Mouse (Mus musculus) ES-E14 (cell line): ENCODE measurements around the gene Zfp219. TPM values are rescaled to one million over a fixed set of nuclear protein-coding genes. Genes with fewer than 3 reads are reported as not detected.

Source experiments
- DNase-seq: peaks from one replicate; pipeline ENCODE4 v3.0.0-alpha.2; 2013; ENCODE audit warnings: low read depth, low spot score
- H3K27ac ChIP-seq: 2 replicates; pipeline ENCODE4 v1.5.1; 2012; ENCODE audit warnings: low read depth, mild to moderate bottlenecking, low read length, moderate library complexity, mixed read lengths; ENCODE audit not compliant: poor library complexity, insufficient read depth, severe bottlenecking
- H3K36me3 ChIP-seq: 2 replicates; pipeline ENCODE4 v1.6.1; 2012; ENCODE audit warnings: mild to moderate bottlenecking, low read length, moderate library complexity, mixed read lengths; ENCODE audit not compliant: control insufficient read depth, poor library complexity, insufficient read depth, severe bottlenecking
- H3K4me1 ChIP-seq, 2 experiments: fragments of 150-350 bp in 1 of 2; sonication (generic) in 1 of 2; 2 replicates each; pipeline ENCODE4 v1.6.1; 2012; ENCODE audit warnings: low read length in 2 of 2, mild to moderate bottlenecking in 1 of 2, mixed read lengths in 1 of 2; ENCODE audit not compliant: control insufficient read depth in 2 of 2, insufficient read depth in 2 of 2, poor library complexity in 1 of 2
- H3K4me3 ChIP-seq, 2 experiments: fragments of 150-350 bp in 1 of 2; sonication (generic) in 1 of 2; 2 replicates each; pipeline ENCODE4 v1.5.1; 2012; ENCODE audit warnings: low read length in 2 of 2, low read depth in 1 of 2, mild to moderate bottlenecking in 1 of 2, mixed read lengths in 1 of 2; ENCODE audit not compliant: insufficient read depth in 1 of 2, poor library complexity in 1 of 2, severe bottlenecking in 1 of 2
- H3K9ac ChIP-seq: 2 replicates; pipeline ENCODE4 v1.6.1; 2012; ENCODE audit warnings: low read depth, mild to moderate bottlenecking, low read length, mixed read lengths; ENCODE audit not compliant: poor library complexity, insufficient read depth, severe bottlenecking
- H3K9me3 ChIP-seq: fragments of 150-350 bp; sonication (generic); 2 replicates; pipeline ENCODE4 v1.6.1; 2012; ENCODE audit warnings: low read depth, mild to moderate bottlenecking, low read length; ENCODE audit not compliant: control insufficient read depth, insufficient read depth
- CHD2 ChIP-seq: IDR thresholded peaks from 2 replicates; pipeline ENCODE4 v1.6.1; 2014; ENCODE audit warnings: mild to moderate bottlenecking, low read depth, low read length, inconsistent platforms
- HCFC1 ChIP-seq: IDR thresholded peaks from 2 replicates; pipeline ENCODE4 v1.6.1; 2012; ENCODE audit warnings: low read length, inconsistent platforms, borderline replicate concordance; ENCODE audit not compliant: insufficient read depth
- MAFK ChIP-seq: IDR thresholded peaks from 2 replicates; pipeline ENCODE4 v1.6.1; 2014; ENCODE audit warnings: mild to moderate bottlenecking, low read depth, low read length, inconsistent platforms; ENCODE audit not compliant: insufficient read depth
- ZC3H11A ChIP-seq: IDR thresholded peaks from 2 replicates; pipeline ENCODE4 v1.6.1; 2012; ENCODE audit warnings: low read depth, mild to moderate bottlenecking, inconsistent platforms, low read length, borderline replicate concordance
- ZNF384 ChIP-seq: IDR thresholded peaks from 2 replicates; pipeline ENCODE4 v1.6.1; 2012; ENCODE audit warnings: low read depth, low read length, inconsistent platforms
- in situ Hi-C, 2 experiments: fragments of 600-800 bp; cut with MboI; formaldehyde crosslinking; loops; one replicate each; pipeline ENCODE4 v1.15.1; 2025; ENCODE audit warnings: low sequenced_read_pairs in 2 of 2, inconsistent platforms in 1 of 2; ENCODE audit not compliant: unreplicated experiment in 2 of 2
- total RNA-seq: library from RNA; depleted of rRNA; stranded (reverse); fragments of 300-350 nt; gene quantifications from 2 replicates; pipeline ENCODE4 v1.2.3, GENCODE M21; 2012

Zfp219 gene
- total RNA-seq, 1 experiment: 59.5 TPM

- Histone ChIP-seq H3K9ac (peak overlapping the region; percentile 92), H3K9me3 (no peaks in the 10 kb centered on the region), H3K4me1 (peaks cover 3 to 13% of the 10 kb centered on the region in 2 experiments; a peak in 2 of 4 replicates), H3K27ac (peak overlapping the region; percentile 99), H3K36me3 (no peaks in the 10 kb centered on the region), H3K4me3 (peak overlapping the region; percentile 71)
- TF ChIP-seq MAFK: no peak
- no peak for TF ChIP-seq ZNF384
- TF ChIP-seq CHD2: no peak; the same call in 1 of the 2 replicates
- DNase-seq: peak; percentile 95
- in situ Hi-C loops: loop anchor here in 1 of 2 experiments (25.0 kb wide), 1 partner anchor 111 kb away; the partner anchor contains the start of genes Ndrg2, Rnase13 and Tppp2
Measured at GRCm38 (mm10) chr14:52022709-52023459, 2.4 kb upstream of the Zfp219 start.

- Histone ChIP-seq H3K36me3 (no peaks in the 10 kb centered on the region), H3K9ac (peak overlapping the region; percentile 66), H3K4me3 (peak overlapping the region; percentile 49 to 71), H3K9me3 (no peaks in the 10 kb centered on the region), H3K4me1 (peaks cover 3 to 13% of the 10 kb centered on the region in 2 experiments; a peak in 2 of 4 replicates), H3K27ac (peak overlapping the region; percentile 99)
- no peak for DNase-seq
- 0 out of 2 replicates have a peak, but pooled peaks have one; percentile 2 for TF ChIP-seq MAFK
- TF ChIP-seq CHD2: peak; percentile 36; the same call in 1 of the 2 replicates
- TF ChIP-seq ZC3H11A: no peak
- in situ Hi-C loops: loop anchor here in 1 of 2 experiments (25.0 kb wide), 1 partner anchor 110 kb away; the partner anchor contains the start of genes Ndrg2, Rnase13 and Tppp2
Measured at GRCm38 (mm10) chr14:52022244-52022708, 1.7 kb upstream of the Zfp219 start.

DNA sequence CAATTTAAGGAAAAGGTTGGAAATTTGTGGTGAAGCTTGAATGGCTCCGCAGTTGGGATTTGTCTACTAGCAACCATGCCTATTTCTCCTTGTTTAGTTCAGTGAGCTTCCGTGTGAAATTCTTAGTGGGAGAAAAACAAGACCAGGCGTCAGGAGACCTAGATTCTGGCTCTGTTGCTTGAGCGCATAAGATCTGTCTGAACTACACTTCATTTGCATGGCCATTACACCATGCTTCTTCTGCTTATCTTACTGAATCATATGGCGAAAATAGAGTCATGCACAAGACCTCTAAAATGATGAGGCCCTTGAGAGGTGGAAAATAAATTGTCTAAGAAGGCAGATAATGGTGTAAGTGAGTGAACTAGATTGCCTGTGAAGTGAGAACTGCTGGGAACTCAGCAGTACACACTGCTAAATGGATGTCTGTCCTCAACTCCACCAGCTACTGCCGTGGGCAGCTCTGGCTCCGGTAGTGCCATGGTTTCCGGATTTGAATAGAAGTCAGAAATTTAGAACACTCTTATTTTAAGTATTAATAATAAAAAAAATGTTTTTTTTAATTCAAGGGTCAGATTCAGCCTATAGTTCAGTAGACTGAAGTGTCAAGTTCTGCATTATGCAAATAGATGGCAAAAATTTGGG lies 1.2 kb upstream of the Zfp219 start:
- Histone ChIP-seq H3K4me3 (peak overlapping the region; percentile 81 to 88; a peak in 2 of 4 replicates), H3K9me3 (no peaks in the 10 kb centered on the region), H3K36me3 (peaks cover 2% of the 10 kb centered on the region; the same call in 1 of the 2 replicates), H3K9ac (peak overlapping the region; percentile 62; the same call in 1 of the 2 replicates), H3K27ac (peak overlapping the region; percentile 99), H3K4me1 (peaks cover 4 to 13% of the 10 kb centered on the region in 2 experiments; a peak in 2 of 4 replicates)
- TF ChIP-seq ZNF384: no peak
- TF ChIP-seq ZC3H11A: no peak
- TF ChIP-seq HCFC1: no peak
- TF ChIP-seq CHD2: no peak
- no peak for TF ChIP-seq MAFK
- in situ Hi-C loops: loop anchor here in 1 of 2 experiments (25.0 kb wide), 1 partner anchor 109 kb away; the partner anchor contains the start of genes Ndrg2, Rnase13 and Tppp2
- no peak for DNase-seq

- Histone ChIP-seq H3K36me3 (peaks cover 2% of the 10 kb centered on the region; the same call in 1 of the 2 replicates), H3K4me1 (peaks cover 5 to 16% of the 10 kb centered on the region in 2 experiments; a peak in 3 of 4 replicates), H3K9me3 (no peaks in the 10 kb centered on the region), H3K27ac (peak overlapping the region; percentile 99), H3K4me3 (peak overlapping the region; percentile 81 to 88), H3K9ac (peak overlapping the region; percentile 62; the same call in 1 of the 2 replicates)
- in situ Hi-C loops: loop anchor here in 1 of 2 experiments (25.0 kb wide), 1 partner anchor 109 kb away; the partner anchor contains the start of genes Ndrg2, Rnase13 and Tppp2
- TF ChIP-seq ZC3H11A (no peak), ZNF384 (no peak), MAFK (no peak), HCFC1 (no peak), CHD2 (no peak)
- no peak for DNase-seq
Measured at GRCm38 (mm10) chr14:52021138-52021529, 601 bp upstream of the Zfp219 start.
